Mouse (Mus musculus) inflammation-experienced regulatory T-cells, adult 6 months (primary cell): Measurements from ENCODE around the gene Pth1r. TPM values are rescaled to one million over a fixed set of nuclear protein-coding genes. Genes with fewer than 3 reads are reported as not detected.
"Not testable (repeated sequence)": the region's sequence is repeated elsewhere in the genome, so short reads cannot be mapped to it uniquely, and the experiment has no call there.

Experiments
- ATAC-seq: one replicate; pipeline ENCODE4 v1.8.0; 2017
- polyA plus RNA-seq, 3 experiments: library from polyadenylated mRNA; unstranded; fragments of 100-300 nt; shearing (Covaris generic); gene quantifications; one replicate each; pipeline ENCODE4 v1.2.1; 2017

The Pth1r gene
- polyA plus RNA-seq, 3 experiments from 2014 or later = not detected

DNA sequence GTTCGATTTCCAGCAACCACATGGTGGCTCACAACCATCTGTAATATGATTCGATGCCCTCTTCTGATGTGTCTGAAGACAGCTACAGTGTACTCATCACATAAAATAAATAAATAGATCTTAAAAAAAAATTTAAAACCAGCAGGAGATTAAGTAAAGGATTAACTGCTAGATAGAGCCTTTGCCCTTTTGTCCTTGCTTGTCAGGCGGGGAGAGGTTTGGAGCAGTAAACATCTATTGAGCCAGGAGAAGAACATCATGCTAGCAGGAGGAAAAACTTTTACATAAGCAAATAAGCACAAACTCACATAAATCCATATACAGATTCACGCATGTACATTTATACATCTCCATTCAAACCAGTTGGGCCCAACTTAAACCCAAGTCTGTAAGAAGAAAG lies 34.4 kb downstream of the Pth1r start:
- no peak for ATAC-seq

DNA sequence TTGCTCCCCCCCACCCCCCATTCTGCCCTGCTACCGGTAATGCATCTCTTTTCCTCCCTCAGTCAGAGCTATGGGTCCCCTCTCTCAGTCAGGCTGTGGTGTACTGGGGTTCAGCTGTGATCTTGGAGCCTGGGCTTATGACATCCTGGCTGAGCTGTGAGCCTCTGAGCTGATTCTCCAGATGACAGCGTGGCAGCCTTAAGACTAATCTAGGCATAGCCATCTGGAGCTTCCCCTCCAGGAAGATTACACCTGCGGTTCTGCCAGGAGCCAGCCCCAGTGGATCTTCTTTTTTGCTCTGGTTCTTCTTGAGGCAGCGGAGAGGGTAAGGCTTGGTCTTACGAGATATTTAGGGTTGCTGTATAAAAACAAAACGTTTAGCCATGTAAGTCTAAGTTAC lies 34.9 kb downstream of the Pth1r start:
- ATAC-seq = no peak

DNA sequence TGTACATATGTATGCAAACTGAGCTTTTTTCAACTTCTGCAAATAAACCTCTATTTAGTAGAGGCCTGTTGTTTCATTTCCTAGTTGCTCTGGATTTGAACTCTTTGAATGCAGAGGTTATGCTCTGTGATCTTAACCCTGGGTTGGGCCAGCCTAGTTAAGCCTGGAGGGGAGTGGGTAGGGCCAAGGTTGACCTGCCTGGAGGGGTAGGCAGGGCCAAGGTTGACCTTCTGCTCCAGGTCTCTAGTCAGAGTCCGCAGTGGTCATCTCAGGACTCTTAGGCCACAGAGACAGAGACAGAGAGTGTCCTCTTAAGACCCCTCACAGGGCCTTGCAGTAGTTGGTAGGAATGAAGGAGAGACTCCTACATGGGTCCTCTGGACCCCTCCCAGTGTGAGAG lies 35.4 kb downstream of the Pth1r start:
- ATAC-seq = no peak

DNA sequence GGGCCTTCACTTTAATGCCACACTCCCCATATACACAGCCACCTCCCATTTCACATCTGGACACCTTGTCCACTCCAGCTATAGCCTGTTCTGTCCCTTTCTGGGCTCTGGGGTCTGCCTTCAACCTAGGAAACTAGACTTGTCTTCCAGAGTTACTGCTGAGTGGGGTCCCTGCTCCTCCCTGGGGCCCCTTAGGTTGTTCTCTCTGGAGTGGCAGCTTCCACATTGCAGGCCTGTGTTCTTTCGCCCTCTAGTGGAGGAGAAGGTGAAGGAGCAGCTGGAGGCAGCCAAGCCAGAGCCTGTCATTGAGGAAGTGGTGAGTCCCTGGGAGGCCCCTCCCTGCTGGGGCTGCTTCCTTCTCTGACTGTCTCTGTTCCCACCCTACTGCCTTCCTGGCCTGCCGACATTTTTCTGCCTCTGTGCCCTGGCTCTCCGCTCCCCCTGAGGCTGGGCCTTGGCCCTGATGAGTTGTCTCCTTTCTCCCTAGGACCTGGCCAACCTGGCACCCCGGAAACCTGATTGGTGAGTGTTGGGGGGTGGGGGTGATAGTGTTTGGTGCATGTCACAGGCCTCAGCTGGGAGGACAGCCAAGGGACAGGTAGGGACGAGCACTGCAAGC lies 37.2 kb downstream of the Pth1r start:
- peak; percentile 100 for ATAC-seq

DNA sequence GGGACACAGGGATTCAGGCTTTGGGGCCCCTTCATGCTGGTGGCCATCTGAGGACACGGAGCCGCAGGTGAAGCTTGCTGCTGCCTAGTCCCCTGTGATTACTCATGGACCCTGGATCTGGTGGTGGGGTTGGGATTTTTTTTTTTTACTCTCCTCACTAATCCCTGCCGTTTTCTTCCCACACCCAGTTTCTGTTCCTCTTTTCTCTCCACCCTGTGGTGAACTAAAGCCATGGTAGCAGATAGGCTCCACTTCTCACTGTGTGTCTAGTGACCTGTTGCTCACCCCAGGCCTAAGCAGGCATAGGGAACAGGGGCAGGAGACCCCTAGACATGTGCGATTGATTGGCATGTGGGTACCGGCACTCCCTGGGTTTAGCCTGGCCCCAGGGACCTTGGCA lies 40.2 kb downstream of the Pth1r start:
- ATAC-seq = no peak

DNA sequence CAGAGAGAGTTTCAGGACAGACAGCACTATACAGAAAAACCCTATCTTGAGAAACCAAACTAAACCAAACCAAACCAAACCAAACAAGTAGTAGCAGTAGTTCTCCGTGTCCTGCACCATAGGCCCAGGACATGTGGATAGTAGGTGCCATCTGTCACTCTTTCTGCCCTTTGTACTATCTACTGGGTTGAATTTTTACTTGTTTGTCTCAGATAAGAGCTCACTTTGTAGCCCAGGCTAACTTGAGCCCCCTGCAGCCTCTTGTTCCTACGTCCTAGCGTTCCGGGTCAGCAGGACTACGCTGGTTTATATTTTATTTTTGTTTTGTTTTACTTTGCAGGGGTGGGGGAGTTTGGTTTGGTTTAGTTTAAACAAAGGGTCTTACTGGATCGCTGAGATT lies 43.0 kb downstream of the Pth1r start:
- no peak for ATAC-seq

DNA sequence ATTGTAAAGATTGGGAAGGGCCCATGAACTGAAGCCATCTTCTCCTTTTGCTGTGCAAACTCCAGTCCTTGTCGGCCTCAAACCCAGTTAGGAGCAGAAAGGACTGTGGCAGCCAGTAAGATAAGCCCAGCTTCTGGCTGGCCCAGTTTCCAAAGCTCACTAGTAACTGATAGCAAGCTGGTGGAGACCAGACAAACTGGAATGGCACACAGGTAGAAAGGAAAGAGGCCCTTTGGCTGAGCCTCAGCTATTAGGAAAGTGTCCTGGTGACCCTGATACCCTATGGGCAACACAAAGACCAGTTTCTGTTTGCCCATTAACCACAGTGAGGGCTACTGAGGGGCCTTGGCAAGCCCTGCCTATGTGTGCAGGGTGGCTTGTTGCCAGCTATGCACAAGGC lies 44.1 kb downstream of the Pth1r start:
- ATAC-seq = no peak

DNA sequence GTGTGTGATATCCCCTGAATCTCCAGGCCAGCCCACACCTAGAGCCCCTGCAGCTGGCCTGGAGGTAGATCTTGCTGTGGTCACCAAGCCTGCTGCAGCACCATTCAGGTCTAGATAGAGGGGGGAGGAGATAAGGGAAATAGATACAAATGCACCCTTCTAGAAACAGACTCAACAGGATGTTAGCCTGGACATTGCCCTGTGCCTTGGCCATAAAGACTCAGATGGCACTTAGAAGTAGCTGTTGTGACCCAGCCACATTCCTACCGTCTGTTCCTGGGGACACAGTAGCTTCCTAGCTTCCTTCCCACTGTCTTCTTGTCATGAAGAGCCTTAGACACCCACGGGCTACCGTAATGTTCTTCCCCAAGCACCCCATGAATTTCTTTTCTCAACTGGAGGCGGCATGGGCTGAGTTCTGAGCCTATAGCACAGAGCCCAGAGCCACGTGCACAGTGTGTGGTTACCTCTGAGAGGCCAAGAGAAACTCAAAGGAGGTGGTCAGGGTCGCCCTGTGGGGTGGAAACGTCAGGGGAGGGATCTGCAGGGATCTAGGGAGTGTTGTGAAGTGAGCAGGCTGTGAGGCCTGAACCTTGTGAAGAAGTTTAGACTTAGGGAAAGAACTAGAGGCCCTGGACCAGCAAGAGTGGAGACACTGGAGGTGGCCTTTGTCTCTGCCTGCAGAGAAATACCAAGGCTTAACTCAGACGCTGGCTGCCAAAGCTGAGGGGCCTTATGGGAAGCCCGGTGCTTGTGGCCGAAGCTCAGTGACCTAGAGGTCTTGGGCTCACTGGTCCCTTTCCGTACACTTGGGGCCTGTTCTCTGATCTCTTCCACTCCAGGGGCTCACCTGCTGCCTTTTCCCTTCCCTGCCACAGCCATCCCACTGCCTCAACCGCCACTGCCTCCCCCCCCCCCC lies 45.6 kb downstream of the Pth1r start:
- no peak for ATAC-seq

DNA sequence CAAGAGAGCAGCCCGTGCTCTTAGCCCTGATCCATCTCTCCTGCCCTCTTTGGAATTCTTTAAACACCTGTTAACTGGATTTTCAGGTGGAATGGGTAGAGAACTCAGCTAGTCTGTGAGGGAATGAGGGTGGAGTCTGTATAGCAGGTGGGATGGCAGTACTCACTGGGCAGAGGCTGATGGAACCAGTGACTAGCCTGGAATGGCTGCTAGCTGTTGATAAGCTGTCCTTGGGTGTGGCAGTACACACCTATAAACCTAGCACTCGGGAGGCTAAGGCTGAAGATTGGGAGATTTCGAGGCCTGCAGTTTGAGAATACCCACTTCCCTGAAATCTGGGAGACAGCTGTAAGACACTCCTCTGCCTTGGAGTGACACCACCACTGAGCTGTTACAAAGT lies 47.4 kb downstream of the Pth1r start:
- no peak for ATAC-seq

DNA sequence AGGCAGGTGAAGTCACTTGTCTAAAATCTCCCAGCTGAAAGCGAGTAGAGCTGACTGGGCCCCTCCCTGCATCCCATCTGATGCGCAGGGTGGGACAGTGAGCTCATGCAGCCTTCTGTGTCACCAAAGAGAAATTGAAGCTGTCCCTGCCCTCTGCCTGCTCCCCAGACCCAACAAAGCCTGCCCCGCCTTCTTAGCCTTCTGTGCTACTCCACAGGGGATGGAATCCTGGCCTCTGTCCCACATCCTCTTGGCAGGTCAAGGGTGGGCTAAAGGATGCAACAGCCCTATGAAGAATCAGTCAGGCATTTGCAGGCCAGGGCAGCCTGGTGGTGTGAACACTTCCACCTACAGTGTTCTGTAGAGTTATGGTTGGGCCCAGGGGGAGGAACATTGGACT lies 49.5 kb downstream of the Pth1r start:
- ATAC-seq = no peak

DNA sequence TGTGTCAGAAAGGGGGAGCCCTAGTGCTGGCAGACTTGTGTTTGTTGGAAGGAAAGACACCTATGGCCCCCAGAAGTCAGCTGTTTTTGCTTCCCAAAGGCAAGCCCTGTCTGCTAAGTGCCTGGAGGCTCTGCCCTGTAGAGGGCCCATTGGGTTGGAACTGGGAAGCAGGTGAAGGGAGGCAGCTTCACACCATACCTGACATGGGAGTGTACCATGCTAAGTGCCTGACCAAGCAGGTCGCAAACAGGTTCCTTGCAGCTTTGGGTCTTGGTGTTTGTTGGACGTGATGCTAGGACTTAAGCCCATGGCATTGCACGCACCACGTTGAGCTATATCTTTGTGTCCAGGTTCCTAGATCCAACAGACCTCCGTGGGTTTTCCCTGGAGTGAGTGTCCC lies 50.5 kb downstream of the Pth1r start:
- no peak for ATAC-seq

DNA sequence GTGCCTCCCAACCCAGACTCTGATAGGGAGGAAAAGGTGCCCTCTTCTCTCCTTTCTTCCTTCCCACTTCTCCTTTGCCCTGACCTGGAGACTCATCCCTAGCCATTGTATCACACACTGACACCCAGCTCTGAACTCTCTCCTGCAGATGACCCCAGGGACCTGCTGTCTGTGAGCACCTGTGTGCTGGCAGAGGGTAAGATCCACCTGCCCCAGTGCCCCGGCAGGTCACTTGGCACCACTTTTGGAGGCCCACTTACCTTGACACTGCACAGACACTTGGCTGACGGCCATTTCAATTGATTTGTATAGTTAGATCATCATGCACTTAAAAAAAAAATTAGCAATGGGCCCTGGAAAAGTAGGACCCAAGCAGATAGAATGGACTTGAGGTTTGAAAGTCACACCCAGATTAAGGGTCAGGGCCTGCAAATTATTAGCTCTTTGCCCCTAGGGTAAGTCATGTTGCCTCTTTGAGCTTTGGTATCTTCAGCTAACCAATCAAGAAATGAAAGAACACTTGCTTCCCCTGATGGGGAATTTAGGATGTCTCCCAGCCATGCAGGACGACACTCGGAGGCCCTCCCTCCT lies 51.7 kb downstream of the Pth1r start:
- no peak for ATAC-seq

DNA sequence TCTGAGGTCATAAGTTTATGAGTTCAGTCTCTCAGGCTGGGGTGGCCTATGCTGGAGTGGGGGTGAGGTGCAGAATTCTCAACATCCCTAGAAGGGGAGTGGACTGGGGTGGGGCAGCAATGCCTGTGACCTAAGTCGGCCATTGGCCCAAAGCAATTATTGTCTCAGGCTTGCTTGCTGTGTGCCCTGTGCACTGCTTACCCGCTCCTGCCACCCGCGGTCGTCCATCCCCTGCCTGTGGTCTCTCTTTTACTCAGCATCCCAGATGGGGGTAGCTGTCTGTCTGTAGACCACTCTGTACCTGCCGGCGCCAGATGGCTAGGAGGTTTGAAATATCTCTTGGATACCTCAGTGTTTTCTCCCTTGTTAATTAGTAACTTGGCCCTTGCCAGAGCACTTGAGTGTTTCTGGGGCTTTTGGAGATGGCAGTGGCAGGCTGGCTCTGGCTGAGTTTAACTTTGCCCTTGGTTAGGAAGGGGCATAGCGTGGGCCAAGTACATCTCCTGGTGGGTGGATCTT lies 57.6 kb downstream of the Pth1r start:
- no peak for ATAC-seq

DNA sequence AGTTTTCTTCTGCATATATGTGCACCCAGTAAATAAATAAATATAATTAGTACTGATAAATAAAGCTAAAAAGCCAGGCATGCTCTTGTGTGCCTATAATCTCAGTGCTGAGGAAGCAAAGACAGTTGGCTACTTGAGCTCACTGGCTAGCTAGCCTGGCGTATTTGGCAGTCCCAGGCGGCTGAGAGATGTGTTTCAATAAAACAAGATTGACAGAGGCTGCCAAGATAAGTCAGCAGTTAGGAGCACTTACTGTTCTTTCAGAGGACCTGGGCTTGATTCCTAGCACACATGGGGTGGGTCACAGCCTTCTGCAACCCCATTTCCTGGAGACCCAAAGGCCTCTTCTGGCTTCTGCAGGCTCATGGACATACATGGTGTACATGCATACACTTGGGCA lies 59.1 kb downstream of the Pth1r start:
- no peak for ATAC-seq

DNA sequence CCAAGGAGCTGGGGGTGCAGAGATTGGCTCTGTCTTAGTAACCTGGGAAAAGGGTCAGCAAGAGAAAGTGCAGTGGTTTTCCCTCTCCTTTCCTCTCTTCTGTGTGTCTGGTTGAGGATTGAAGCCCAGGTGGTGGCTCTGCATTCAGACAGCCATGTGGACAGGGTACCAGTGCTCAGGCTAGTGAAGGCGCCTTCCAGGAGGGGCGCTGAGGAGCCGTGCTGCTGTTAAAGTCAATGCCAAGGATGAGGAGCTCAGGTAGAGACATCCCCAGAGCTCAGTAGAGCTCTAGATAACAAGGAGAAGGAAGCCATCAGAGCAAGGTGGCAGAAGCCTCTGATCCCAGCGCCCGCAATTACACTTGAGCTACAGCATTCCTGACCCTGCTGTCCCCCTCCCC lies 59.9 kb downstream of the Pth1r start:
- no peak for ATAC-seq

DNA sequence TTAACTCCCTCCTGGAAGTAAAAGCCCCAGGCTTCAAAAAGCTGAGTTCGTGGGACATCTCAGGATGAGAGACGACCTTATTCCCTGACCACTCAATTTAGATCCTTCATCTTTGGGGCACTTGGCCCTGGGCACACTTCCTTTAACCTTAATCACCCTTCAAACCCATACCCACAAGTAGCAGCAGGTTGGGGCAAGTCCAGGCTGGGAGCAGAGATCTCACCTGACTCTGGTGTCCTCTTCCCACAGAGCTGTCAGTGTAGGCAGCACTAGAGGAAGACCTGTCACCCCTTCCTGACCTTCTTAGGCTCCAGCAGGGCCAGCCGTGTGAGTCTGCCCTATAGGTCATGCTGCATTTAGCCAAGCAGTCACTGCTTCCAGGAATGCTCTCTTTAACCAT lies 60.5 kb downstream of the Pth1r start:
- no peak for ATAC-seq

DNA sequence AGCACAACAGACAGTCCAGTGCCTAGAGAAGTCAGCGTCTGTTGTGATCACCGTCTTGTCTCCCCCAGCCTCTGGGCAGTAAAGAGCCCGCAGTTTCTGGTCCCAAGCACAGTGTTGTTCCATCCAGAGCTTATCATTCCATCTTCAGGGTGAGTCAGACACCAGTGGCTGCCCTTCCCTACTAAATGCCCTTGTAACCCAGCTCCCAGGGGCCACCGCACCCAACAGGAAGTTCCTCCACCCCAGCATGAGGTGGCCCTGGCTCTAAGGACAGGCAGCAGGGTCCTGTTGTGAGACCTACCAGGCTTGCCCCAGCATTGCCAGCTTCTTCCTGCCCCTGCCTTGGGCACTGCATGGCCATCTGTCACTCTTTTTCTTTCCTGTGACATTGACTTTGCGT lies 61.4 kb downstream of the Pth1r start:
- ATAC-seq = peak; percentile 65

DNA sequence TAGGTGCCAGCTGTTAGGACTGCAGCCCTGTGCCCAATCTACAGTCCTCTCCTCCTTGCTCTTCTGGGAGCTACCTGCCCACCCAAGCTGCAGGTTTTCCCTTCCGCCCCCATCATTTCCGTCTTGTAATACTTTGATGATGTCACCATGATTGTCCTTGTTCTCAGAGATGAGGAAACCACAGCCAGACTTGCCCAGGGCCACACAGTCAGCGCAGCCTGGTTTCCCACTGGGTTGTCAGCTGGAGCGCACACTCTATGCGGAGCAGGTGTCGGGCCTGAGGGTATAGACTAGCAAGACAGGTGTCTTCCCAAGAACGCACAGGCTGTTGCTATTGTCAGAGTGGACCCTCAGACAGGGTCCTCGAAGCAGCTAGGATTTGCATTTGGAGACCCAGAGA lies 61.8 kb downstream of the Pth1r start:
- ATAC-seq = peak; percentile 88

DNA sequence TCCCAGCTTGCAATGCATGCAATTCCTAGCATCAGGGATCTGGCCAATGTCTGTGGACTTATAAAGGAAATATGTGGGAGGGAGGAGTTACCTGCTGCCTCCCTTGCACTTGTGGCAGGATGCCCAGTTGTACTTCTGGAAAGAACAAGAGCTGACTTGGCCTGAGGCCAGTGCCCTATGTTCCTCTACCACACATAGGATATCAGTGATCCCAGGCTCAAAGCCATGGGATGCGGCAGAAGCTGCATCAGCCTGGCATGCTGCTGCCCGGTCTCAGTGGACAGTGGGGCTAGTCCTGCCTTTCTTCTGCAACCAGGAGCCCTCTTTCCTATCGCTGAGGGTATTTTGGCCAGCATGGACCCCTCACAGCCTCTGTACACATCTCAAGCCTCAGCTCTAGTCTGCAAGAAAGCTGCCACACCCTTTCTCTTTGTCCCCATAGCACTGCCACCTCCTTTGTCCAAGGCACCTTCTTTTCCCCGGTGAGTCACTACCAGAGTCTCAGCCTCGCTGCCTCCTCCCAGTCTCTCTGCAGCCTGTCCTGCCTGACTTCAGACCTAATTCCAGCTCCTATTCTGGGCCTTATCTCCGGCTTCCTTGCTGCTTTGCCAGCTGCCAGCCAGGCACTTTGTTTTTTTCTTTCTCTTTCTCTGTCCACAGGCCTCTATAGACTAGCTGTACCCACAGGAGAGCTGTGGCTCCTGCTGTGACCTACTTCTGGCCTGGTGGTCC lies 62.7 kb downstream of the Pth1r start:
- no peak for ATAC-seq

DNA sequence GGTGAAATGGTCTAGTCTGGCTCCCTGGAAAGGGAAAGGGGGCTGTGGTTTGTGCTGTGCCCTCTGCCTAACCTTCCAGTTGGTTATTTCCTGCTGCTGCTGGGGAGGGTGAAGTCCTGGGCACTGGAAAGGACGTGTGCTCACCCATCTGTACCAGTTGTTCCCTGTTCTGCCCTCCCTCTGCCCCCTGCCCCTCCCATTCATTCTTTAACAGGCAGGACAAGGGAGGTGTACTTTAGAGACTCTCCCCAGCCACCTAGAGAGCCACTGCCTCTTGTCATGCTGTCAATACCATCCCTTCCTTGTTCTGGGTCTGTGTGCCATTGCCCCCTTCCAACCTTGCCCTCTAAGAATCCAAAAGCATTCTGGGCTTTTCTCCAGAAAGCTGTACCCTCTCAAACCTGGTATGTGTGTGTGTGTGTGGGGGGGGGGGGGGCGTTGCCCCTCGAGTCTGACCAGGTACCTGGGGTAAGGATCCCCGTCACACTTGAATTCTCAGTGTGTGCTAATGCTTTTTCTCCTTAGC lies 63.3 kb downstream of the Pth1r start:
- ATAC-seq = no peak

DNA sequence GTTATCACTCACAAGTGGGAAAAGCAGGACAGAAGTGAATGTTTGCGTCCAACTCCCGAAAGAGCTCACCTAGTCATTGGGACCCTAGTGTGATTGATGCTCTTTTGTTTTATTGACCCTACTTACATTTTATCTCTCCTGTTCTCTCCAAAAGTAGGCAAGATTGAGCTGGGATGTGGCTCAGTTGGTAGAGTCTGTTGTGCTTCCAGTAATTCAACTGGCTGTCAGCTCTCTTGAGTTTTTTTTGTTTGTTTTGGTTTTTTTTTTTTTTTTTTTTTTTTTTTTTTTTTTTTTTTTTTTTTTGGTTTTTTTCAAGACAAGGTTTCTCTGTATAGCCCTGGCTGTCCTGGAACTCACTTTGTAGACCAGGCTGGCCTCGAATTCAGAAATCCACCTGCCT lies 64.2 kb downstream of the Pth1r start:
- ATAC-seq = not testable (repeated sequence)

DNA sequence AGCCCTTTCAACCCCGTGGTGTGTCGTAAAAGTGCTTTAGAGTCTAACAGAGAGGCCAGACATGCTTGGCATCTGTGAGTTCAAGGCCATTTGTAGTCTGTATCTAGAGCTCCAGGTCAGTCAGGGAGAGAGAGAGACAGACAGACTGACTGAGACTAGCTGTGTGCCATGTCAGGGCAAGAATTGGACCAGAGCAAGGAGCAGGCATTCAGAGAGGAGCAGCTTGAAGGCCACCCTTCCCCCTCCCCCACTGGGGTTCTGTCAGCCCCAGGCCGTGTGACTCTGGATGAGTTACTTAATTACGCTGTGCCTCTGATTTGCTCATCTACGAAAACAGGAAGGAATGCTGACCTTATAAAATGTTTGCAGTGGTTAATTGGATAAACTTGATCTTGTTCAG lies 64.7 kb downstream of the Pth1r start:
- no peak for ATAC-seq

DNA sequence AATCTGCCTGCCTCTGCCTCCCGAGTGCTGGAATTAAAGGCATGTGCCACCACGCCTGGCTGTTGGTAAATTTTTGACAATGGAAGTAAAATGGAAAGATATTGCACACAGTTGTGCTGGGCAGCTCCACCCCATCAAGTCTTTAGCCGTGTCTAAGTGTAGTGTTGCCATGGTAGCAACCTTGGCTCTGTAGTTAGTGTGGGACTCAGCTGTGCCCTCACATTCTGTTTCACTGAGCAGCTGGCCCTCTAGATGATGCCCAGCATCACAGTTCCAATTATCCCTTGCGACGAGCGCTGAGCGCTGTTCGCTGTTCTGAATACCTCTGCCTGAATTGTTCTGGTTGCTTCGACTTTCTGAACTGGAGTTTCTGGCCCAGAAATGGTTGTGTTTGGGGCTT lies 65.1 kb downstream of the Pth1r start:
- no peak for ATAC-seq
